Mouse (Mus musculus) embryonic fibroblast, embryonic 13.5 days (primary cell): ENCODE results near the gene Adamts15.

Experiments used
- CTCF ChIP-seq: IDR thresholded peaks from 2 replicates; pipeline ENCODE4 v1.5.1; 2011; ENCODE audit warnings: mild to moderate bottlenecking, control low read depth, low read length, moderate library complexity, borderline replicate concordance; ENCODE audit not compliant: insufficient read depth
- POLR2A ChIP-seq: IDR thresholded peaks from 2 replicates; pipeline ENCODE4 v1.6.1; 2011; ENCODE audit warnings: low read depth, mild to moderate bottlenecking, control low read depth, low read length, moderate library complexity

- TF ChIP-seq CTCF (no peak), POLR2A (no peak)
Measured at GRCm38 (mm10) chr9:30968130-30968529, 45.9 kb upstream of the Adamts15 start.
